Mouse (Mus musculus) liver, embryonic 15.5 days (tissue): ENCODE measurements at regions not wholly inside any gene's neighbourhood (a gene's known extent, or its start where the extent isn't known, plus 50 kb on each side); places are given as distances from the start of the nearest gene placed in this dataset.
"Not testable (repeated sequence)": the region's sequence is repeated elsewhere in the genome, so short reads cannot be mapped to it uniquely, and the experiment has no call there.

Experiments
- ATAC-seq: fragments of 200-750 bp; cut with Nextera tagmentation; 2 replicates; pipeline ENCODE4 v1.8.0; 2017; ENCODE audit warnings: moderate number of reproducible peaks, mild to moderate bottlenecking, moderate library complexity; ENCODE audit not compliant: insufficient read depth
- H3K27ac ChIP-seq: fragments of 300-500 bp; sonication (generic); replicated peaks from 2 replicates; pipeline ENCODE4 v1.5.1; 2015; ENCODE audit warnings: mild to moderate bottlenecking, inconsistent platforms
- H3K27me3 ChIP-seq: fragments of 300-500 bp; sonication (generic); 2 replicates; pipeline ENCODE4 v1.6.1; 2015; ENCODE audit warnings: mild to moderate bottlenecking, inconsistent platforms
- H3K36me3 ChIP-seq: fragments of 300-500 bp; sonication (generic); replicated peaks from 2 replicates; pipeline ENCODE4 v1.6.1; 2015; ENCODE audit warnings: moderate library complexity, mild to moderate bottlenecking, inconsistent platforms
- H3K4me1 ChIP-seq: fragments of 300-500 bp; sonication (generic); replicated peaks from 2 replicates; pipeline ENCODE4 v1.6.1; 2015; ENCODE audit warnings: inconsistent platforms
- H3K4me2 ChIP-seq: fragments of 300-500 bp; sonication (generic); 2 replicates; pipeline ENCODE4 v1.6.1; 2015; ENCODE audit warnings: moderate library complexity, mild to moderate bottlenecking, inconsistent platforms
- H3K4me3 ChIP-seq: fragments of 300-500 bp; sonication (generic); replicated peaks from 2 replicates; pipeline ENCODE4 v1.5.1; 2015; ENCODE audit warnings: mild to moderate bottlenecking, inconsistent platforms
- H3K9ac ChIP-seq: fragments of 300-500 bp; sonication (generic); 2 replicates; pipeline ENCODE4 v1.6.1; 2015; ENCODE audit warnings: moderate library complexity, mild to moderate bottlenecking, inconsistent platforms
- H3K9me3 ChIP-seq: fragments of 300-500 bp; sonication (generic); replicated peaks from 2 replicates; pipeline ENCODE4 v1.6.1; 2016; ENCODE audit warnings: inconsistent platforms
- WGBS: fragments of 180-500 bp; shearing (Covaris S2); methylation state at CpG from one replicate; pipeline ENCODE4 v1.1.7; 2015; ENCODE audit warnings: mixed read lengths; ENCODE audit not compliant: insufficient replicate concordance; 5-methylcytosine and 5-hydroxymethylcytosine counted together

DNA sequence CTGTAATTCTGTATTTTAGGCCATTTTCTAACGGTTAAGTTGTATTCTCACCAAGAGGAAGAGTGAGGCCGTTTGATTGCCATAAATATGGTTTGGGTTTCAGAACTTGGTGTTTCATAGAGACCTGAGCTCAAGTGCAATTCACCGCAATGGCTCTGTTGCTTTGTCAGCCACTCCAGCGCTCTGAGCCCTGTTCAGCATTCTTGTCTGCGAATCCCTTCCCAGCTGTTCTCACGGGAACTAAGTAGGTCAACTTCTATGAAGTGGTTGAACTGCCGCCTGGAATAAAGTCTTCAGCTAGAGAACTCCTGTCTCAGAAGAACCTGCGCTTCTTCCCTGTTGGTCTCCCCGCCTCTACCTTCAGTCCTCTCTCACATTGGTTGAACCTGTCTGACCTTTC lies 113.1 kb downstream of the Spata19 start:
- 73% methylated on average over 9 of the region's 9 CpGs for WGBS
- no peak overlapping the region for H3K4me2 ChIP-seq
- no peak overlapping the region for H3K9ac ChIP-seq
- no peak for ATAC-seq
- H3K36me3 ChIP-seq, result no peaks in the 10 kb centered on the region
- no peaks in the 10 kb centered on the region for H3K9me3 ChIP-seq
- no peak overlapping the region for H3K27ac ChIP-seq
- H3K4me1 ChIP-seq, result no peaks in the 10 kb centered on the region
- no peaks in the 10 kb centered on the region for H3K27me3 ChIP-seq
- no peak overlapping the region for H3K4me3 ChIP-seq

DNA sequence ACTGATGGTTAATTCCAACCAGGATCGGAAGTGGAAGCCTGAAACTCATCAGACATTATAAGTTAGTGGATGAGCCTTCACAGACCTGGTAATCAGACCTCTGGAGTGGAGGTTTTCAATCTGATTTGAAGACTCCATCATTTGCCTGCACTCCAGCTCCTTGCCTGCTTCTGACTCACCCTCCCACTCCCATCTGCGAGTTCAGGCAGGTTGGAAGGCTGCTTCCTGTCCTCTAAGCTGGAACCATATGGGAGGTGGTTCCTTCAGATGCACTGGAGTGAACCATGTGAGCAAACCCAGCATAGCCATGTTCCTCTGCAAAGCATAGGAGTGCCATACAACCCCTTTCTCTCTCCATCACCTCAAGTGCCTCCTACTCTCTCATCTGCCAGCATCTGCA lies 114.6 kb downstream of the Spata19 start:
- WGBS, result 29% methylated on average over 2 of the region's 2 CpGs
- H3K9ac ChIP-seq, result no peak overlapping the region
- H3K36me3 ChIP-seq, result no peaks in the 10 kb centered on the region
- ATAC-seq, result no peak
- H3K4me3 ChIP-seq, result no peak overlapping the region
- H3K27ac ChIP-seq, result no peak overlapping the region
- no peaks in the 10 kb centered on the region for H3K9me3 ChIP-seq
- H3K27me3 ChIP-seq, result no peaks in the 10 kb centered on the region
- no peak overlapping the region for H3K4me2 ChIP-seq
- H3K4me1 ChIP-seq, result no peaks in the 10 kb centered on the region

DNA sequence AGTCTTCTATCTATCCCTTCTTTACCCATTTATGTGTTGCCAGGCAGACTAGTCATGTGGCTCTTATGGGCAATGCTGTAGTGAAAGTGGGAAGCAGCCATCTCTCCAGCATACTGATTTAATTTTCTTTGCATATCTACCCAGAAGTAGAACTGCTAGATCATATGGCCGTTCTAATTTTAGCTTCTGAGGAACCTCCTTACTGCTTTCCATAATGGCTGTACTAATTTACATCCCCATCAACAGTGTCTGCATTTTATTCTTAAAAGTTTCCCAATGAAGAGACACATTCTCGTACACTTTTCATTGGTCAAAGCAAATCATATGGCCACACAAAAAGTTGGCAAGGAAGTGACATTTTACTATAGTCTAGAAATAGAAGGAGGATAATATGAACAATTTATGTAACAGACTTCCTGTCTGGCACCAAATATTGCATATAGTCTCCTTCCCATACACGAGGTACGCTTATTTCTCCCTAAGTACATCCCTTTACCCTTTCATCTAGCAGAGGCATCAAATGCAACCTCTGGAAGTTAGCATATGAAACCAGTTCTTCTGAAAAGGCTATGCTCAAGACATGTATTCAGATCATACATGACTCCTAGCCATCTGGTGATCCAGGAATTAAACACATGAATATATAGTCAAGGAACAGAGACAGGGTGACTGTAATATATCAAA lies 119.0 kb downstream of the Spata19 start:
- Histone ChIP-seq H3K27ac (no peak overlapping the region), H3K4me1 (no peaks in the 10 kb centered on the region), H3K4me2 (no peak overlapping the region), H3K9me3 (no peaks in the 10 kb centered on the region), H3K36me3 (no peaks in the 10 kb centered on the region), H3K4me3 (no peak overlapping the region), H3K27me3 (no peaks in the 10 kb centered on the region), H3K9ac (no peak overlapping the region)
- no peak for ATAC-seq
- WGBS, result 63% methylated on average over 4 of the region's 4 CpGs

DNA sequence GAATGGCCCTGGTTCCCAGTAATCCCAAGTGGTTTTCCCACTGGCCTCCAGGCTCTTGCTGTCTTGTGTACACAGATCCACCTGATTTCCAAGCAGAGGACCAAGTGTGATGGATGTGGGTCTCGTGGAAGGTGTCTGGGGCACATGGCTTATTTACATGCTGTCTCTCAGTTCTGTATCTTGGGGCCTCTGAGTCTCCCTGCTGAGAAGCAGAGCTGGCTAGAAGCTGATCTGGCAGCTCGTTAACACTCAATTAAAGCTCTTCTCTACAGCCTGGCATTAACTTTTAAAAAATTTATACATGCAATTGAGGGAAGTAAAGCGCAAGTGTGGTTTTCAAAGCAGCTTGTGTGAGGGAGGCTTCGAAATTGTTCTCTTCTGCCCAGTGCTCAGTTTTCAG lies 121.4 kb downstream of the Spata19 start:
- Histone ChIP-seq H3K36me3 (no peaks in the 10 kb centered on the region), H3K27ac (no peak overlapping the region), H3K9me3 (no peaks in the 10 kb centered on the region), H3K4me2 (no peak overlapping the region), H3K9ac (no peak overlapping the region), H3K4me3 (no peak overlapping the region), H3K4me1 (no peaks in the 10 kb centered on the region), H3K27me3 (no peaks in the 10 kb centered on the region)
- 46% methylated on average over 4 of the region's 4 CpGs for WGBS
- no peak for ATAC-seq

DNA sequence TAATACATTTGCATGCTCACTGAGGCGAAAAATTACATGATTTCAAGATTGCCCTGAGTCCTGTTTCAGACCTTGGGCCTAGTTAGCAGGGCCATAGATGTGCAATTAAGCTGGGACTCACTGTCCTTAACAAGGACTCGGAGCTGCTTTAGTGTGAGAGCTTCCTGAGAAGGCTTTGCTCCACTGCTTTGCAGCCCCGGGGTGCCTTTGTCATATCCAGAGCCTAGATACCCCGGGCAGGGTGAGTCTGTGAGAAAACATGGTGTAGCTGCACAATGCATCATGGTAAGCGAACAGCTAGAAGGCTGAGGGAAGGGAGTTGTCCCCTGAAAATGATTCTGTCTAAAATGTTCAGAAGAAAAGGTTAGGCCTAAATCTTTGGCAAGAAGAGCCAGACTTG lies 123.1 kb downstream of the Spata19 start:
- ATAC-seq, result no peak
- Histone ChIP-seq H3K9ac (no peak overlapping the region), H3K4me1 (no peaks in the 10 kb centered on the region), H3K4me3 (no peak overlapping the region), H3K9me3 (no peaks in the 10 kb centered on the region), H3K27ac (no peak overlapping the region), H3K4me2 (no peak overlapping the region), H3K36me3 (no peaks in the 10 kb centered on the region), H3K27me3 (no peaks in the 10 kb centered on the region)
- 44% methylated on average over 5 of the region's 5 CpGs for WGBS

GRCm38 (mm10) chr9:27521181-27521580 lies 124.6 kb downstream of the Spata19 start:
- Histone ChIP-seq H3K4me2 (no peak overlapping the region), H3K9me3 (no peaks in the 10 kb centered on the region), H3K27me3 (no peaks in the 10 kb centered on the region), H3K36me3 (no peaks in the 10 kb centered on the region), H3K9ac (no peak overlapping the region), H3K27ac (no peak overlapping the region), H3K4me1 (no peaks in the 10 kb centered on the region), H3K4me3 (no peak overlapping the region)
- ATAC-seq, result no peak
- 51% methylated on average over 3 of the region's 3 CpGs for WGBS

- no peak for ATAC-seq
- Histone ChIP-seq H3K9me3 (no peaks in the 10 kb centered on the region), H3K4me1 (no peaks in the 10 kb centered on the region), H3K36me3 (no peaks in the 10 kb centered on the region), H3K4me2 (no peak overlapping the region), H3K9ac (no peak overlapping the region), H3K27me3 (no peaks in the 10 kb centered on the region), H3K4me3 (no peak overlapping the region), H3K27ac (no peak overlapping the region)
- WGBS, result 61% methylated on average over 3 of the region's 3 CpGs
Observed at GRCm38 (mm10) chr9:27526681-27527080, 130.1 kb downstream of the Spata19 start.

GRCm38 (mm10) chr9:27538480-27538879 lies 141.9 kb downstream of the Spata19 start:
- Histone ChIP-seq H3K27ac (no peak overlapping the region), H3K9me3 (no peaks in the 10 kb centered on the region), H3K4me1 (no peaks in the 10 kb centered on the region), H3K4me3 (no peak overlapping the region), H3K9ac (no peak overlapping the region), H3K36me3 (no peaks in the 10 kb centered on the region), H3K4me2 (no peak overlapping the region), H3K27me3 (no peaks in the 10 kb centered on the region)
- ATAC-seq, result no peak
- 45% methylated on average over 5 of the region's 5 CpGs for WGBS

GRCm38 (mm10) chr9:27541585-27542151 lies 145.1 kb downstream of the Spata19 start:
- Histone ChIP-seq H3K27ac (no peak overlapping the region), H3K36me3 (no peaks in the 10 kb centered on the region), H3K4me2 (no peak overlapping the region), H3K27me3 (no peaks in the 10 kb centered on the region), H3K9me3 (no peaks in the 10 kb centered on the region), H3K4me3 (no peak overlapping the region), H3K4me1 (no peaks in the 10 kb centered on the region), H3K9ac (no peak overlapping the region)
- 59% methylated on average over 2 of the region's 2 CpGs for WGBS
- no peak for ATAC-seq

DNA sequence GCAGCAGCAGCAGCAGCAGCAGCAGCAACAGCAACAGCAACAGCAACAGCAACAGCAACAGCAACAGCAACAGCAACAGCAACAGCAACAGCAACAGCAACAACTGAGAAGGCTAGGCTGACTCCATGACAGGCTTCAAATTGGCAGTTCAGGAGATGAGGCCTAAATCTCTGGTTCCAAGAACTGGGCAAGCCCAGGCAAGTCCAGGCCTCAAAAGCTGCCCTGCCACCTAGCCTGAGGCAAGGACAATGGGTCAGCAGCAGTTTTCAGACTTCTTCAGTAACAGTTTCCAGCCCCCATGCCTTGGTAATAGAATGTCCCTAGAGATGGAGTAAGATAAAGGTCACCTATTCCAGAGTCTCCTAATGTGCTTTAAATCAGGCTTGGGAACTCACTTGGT lies 158.1 kb downstream of the Spata19 start:
- H3K4me3 ChIP-seq, H3K9ac ChIP-seq, H3K4me1 ChIP-seq, H3K4me2 ChIP-seq, ATAC-seq, H3K27me3 ChIP-seq, H3K27ac ChIP-seq, H3K9me3 ChIP-seq, H3K36me3 ChIP-seq: not testable (repeated sequence)

DNA sequence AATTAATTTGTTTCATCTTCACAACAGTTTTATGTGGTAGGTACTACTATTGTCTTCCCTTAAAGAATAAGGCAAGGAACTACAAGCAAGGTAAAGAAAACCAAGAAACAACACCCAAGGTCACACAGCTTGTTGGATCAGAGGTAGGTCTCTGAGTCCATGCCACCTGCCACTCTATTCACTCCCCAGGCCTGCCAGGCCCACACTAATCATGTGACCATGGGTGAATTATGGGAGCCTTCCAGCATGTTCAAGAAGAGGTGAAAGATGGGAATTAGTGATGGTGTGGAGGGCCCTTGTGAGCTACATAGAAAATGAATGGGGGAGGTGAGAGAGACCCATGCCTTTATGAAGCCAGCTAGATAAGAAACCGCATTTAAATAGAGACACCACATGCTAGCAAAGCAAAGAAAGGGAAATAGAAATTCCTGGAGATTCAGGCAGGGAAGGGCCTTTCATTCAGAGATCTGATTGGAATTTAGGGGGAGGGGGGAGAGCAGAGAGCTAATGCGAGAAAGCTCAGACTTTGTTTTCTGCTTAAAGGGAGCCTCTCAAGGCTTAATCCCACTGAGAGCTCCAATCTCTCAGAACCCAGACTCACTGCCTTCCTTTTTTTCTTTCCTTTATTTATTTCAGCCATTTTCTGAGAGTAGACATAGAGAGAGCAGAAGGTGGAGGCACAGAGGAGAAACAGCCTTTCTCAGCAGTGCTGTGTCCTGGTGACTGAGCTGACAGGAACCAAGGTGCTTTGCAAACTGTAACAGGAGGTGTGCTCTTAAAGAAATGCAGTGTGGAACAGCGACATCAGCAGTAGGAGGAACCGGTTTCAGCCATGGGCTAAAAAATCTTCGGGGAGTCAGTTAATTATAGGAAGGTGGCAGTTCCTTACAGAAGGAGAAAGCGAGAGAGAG lies 160.0 kb downstream of the Spata19 start:
- H3K9ac ChIP-seq, result no peak overlapping the region
- H3K4me3 ChIP-seq, result no peak overlapping the region
- no peaks in the 10 kb centered on the region for H3K36me3 ChIP-seq
- H3K4me1 ChIP-seq, result no peaks in the 10 kb centered on the region
- 23% methylated on average over 6 of the region's 6 CpGs for WGBS
- no peak for ATAC-seq
- H3K27me3 ChIP-seq, result no peaks in the 10 kb centered on the region
- H3K9me3 ChIP-seq, result no peaks in the 10 kb centered on the region
- no peak overlapping the region for H3K4me2 ChIP-seq
- no peak overlapping the region for H3K27ac ChIP-seq
